Mouse (Mus musculus) fat pad, adult 2 months (tissue): ENCODE measurements around the gene Dhx40.

Experiments used
- DNase-seq: peaks from one replicate; pipeline ENCODE4 v3.0.0-alpha.2; 2011; ENCODE audit warnings: low read depth, low spot score; ENCODE audit errors: extremely low read depth

Dhx40 gene

GRCm38 (mm10) chr11:86807505-86807989 is at the start of gene Dhx40:
TSS of gene Dhx40 (minus strand) at chr11:86807746.
- DNase-seq, result no peak

- DNase-seq, result no peak
These were observed 48.3 kb upstream of the Dhx40 start for GRCm38 (mm10) chr11:86855639-86856425.

DNA sequence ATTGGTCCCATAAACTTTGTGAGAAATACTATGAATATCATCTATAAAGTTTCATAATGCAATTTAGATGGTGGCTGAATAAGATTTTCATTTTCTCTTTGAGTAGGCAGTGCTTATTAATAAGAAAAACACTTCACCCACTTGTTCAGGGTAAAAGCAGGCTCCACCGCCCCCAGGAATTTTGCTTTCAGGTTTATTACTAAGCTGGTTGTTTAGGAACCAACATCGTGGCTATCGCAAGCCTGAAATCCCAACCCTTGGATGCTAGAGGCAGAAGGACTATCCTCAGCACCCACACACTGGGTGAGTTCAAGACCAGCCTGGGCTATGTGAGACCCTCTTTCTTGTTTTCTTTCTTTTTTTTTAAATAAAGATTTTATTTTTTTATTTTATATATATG is 45.5 kb upstream of the Dhx40 start:
- DNase-seq, result no peak

DNA sequence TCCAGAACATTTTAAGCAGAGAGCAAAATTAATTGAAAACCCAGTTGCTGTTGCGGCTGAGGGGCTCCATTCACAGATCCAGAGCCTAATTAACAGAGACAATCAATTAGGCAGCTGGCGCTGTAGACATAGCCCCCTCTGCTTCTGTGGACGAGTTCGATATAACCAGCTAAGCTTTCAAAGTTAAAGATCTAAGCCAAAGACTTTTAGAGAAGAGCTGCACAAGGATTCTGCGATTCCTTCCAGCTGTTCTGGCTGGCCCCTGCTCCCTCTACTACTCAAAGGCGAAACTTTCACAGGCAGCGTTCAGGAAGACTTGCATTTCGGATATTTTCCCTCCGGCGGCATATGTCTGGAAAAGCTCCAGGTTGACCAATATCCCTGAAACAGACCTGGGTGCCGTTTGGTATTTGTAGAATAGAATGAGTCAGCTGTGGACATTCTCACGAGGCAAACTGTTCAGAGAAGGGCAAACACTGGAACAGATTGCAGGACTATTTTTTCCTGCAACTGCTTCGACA is 45.0 kb upstream of the Dhx40 start:
- DNase-seq, result no peak

DNA sequence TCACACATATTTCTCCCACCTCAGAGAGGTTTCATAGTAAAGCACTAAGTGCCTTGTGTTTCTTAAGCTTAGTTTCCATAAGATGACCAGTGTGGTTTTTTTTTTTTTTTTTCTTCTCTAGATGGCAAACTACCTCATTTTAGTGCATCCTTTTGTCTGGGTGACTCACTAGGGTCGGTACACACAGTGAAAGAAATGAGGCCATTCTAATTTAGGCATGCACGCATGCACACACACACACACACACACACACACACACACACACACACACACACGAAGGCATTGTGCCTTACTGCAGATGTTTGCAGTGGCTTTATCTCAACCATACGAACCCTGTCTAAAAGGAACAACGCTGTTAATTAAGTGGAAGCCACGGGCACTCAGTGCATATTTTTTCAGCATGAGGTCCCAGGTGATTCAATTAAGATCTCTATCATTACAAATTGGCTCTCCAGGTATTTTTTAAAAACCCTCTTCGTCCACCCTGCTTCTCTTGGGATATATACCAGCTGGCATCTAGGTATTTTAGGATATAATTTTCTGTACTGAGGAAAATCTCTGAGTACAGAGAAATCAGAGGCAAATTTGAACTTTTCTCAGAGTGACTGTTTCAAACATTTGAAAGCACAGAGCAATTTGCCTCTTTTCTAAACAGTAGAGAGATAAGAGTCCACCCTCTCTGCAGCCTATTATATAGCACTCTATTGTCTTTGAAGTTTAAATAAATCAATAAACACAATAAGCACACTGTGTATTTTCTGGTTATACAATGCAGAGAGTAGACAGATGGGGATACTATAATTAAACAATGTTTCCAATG is 44.4 kb upstream of the Dhx40 start:
- DNase-seq, result no peak

- no peak for DNase-seq
These were observed 43.7 kb upstream of the Dhx40 start for GRCm38 (mm10) chr11:86851234-86851671.

DNA sequence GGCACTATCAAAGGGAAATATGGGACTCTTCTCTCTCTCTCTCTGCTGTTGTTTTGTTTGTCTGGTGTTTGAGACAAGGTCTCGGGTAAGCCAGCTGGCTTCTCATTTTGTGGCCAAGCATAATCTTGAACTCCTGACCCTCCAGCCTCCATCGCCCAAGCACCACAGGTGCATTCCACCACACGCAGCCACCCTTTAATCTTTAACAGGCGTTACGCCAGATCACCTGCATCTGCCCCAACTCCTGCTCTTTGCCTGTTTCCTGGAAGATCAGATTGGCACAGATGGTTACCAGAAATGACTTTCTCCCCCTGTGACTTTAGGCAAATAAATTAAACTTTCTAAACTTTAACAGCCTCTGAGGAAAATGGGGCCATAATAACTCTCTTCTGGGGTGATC is 36.3 kb upstream of the Dhx40 start:
- DNase-seq, result no peak

DNA sequence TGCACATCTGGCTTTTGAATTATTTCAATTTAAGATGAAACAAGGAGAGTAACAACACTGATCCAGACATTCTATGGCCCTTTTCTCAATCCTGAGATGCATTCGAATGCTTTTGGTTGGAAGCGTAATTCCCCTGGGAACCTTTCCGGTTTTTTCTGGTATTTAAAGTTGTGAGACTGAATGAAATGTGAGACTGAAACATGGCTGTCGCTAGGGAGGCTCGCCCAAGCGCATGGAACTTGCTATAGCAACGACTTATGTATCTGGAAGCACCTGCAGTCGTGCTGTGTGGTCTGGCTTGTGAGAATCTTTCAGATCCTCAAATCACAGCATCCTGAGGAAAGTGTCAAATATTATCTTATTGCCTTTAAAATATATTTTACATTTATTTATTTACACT is 33.7 kb upstream of the Dhx40 start:
- no peak for DNase-seq

- DNase-seq, result no peak
These were observed 33.1 kb upstream of the Dhx40 start for GRCm38 (mm10) chr11:86840511-86841154.

DNA sequence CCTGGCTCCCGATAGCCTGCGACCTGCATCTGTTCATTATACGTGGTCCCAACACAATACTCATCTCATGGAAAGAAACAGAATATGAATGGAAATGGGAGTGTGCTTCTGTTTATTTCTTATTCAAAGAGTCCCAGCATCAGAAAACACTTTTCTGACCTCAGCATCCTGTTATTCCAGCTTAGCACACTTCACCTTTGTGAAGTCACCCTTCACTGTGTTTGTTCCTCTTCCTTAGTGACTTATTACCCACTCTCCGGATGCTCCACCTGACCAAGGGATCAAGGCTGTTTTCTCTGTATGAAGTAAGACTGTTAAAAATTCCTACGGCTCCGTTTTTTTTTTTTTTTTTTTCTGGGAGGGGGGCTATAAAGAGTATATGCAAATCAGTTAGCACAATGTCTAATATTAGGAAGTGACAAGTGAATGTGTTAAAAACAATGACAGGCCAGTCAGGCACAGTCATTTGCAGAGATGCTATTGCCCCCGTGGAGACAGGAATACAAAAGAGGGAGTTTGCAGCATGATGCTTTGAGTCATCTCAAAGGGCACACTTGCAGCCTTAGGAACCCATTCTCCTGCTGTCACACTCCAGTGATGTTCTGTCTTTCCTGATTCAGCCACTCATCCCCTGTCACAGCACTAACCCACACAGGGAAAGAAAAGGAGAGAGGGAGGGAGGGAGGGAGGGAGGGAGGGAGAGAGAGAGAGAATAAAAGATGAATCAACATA is 32.3 kb upstream of the Dhx40 start:
- DNase-seq, result no peak

GRCm38 (mm10) chr11:86838792-86839191 is 31.2 kb upstream of the Dhx40 start:
- DNase-seq, result no peak

DNA sequence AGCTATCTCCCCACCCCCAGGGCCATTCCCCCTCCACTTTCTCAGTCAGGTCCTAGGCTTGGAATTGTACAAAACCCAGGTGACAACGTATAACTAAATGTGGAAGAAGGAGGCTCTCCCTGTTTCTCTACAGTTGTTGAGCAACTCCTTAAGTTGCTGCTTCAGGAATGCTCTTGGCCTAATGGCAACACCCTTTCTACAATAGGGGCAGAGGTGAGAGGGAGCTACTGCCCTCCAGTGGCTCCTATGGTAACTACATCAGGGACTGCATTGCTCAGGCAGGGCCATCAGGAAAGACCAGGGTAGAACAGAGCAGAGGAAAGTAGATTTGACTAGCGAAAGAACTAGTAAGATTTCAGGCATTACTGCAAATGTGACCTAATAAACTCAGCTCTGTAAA is 28.8 kb upstream of the Dhx40 start:
- no peak for DNase-seq

- no peak for DNase-seq
These were observed 27.2 kb upstream of the Dhx40 start for GRCm38 (mm10) chr11:86834628-86835338.

- DNase-seq, result no peak
These were observed 26.5 kb upstream of the Dhx40 start for GRCm38 (mm10) chr11:86834050-86834449.

GRCm38 (mm10) chr11:86833153-86833552 is 25.6 kb upstream of the Dhx40 start:
- DNase-seq, result no peak

DNA sequence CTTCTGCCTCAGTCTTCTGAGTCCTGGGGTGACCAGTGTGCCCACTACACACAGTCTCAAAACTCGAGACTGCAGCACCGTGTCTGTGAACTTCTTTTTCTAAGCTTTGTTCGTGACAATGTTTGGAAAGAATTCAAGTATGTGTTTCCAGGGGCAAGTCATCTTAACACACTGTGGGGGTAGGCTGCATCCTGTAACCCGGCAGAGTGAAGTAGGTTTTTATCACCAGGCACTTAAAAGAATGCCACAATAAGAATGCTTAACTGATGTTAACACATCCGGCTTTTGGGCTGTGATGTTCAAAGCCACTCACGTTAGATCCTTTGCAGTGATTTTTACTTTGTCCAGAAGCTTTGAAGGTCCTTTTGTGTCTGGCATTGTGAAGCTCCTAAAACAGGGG is 20.9 kb upstream of the Dhx40 start:
- no peak for DNase-seq

GRCm38 (mm10) chr11:86827476-86828245 is 20.1 kb upstream of the Dhx40 start:
- no peak for DNase-seq

DNA sequence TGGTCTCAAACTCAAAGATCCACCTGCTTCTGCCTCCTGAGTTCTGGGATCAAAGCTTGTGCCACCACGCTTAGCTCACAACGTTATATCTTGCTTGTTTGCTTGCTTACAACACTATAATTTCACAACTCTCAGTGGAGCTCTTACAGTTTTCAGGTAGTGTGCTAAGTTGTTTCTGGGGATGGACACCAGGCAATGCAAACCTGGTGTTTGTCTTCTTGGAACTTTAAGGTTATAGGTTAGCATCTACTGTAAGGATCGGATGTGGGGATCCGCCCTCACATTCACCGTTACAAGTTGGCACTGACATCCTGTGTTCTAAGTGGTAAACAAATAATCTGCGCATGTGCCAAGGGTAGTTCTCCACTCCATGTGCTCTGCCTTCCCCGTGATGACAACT is 16.9 kb upstream of the Dhx40 start:
- DNase-seq, result no peak

- no peak for DNase-seq
These were observed 15.0 kb upstream of the Dhx40 start for GRCm38 (mm10) chr11:86822531-86822930.
